Mouse (Mus musculus) megakaryocyte, embryonic 14.5 days (primary cell): ENCODE results near the gene Fsd1.

ENCODE experiments used
- FLI1 ChIP-seq: IDR thresholded peaks from 2 replicates; pipeline ENCODE4 v1.6.1; 2012; ENCODE audit warnings: low read length, inconsistent platforms, mixed read lengths
- GATA1 ChIP-seq: IDR thresholded peaks from 3 replicates; pipeline ENCODE4 v1.6.1; 2012; ENCODE audit warnings: mixed read lengths, low read length, inconsistent platforms, borderline replicate concordance

DNA sequence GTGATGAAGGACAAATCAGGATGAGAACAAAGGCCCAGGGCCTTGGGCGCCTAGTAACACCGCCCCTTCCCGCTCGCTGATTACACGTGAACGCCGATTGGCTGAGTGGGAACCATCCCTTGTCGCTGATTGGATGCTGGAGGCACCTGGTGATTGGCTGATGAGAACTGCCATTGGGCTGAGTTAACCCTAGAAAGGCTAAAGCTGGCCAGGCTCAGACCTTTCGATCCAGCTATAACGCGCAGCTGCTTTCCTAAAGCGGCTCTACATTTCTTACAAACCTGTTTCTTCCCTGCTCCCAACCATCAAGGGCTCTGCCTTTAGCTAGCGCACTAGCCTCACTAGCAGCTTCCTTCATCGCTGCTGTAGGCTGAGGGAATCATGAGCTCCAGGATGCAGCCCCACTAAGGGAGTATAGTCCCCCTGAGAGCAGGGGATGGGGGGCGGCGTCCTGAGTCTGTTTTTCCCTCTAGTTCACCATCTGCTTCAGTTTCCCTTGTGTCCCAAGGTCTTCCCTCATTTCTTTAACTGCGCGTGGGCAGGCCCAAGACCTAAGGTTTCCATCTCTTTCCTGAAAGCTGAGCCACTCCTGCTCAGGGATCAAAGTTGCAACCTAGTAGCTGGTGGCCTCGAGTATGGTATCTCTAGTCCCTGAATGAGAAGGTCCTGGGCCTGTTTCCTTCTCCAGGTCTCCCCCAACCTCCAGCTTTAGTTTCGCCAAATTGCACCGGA is 22.2 kb downstream of the Fsd1 start:
- TF ChIP-seq GATA1 (no peak), FLI1 (no peak)
